Mouse (Mus musculus) left cerebral cortex, postnatal 14 days (tissue): ENCODE measurements around the gene D11Wsu47e. TPM values are rescaled to one million over a fixed set of nuclear protein-coding genes. Genes with fewer than 3 reads are reported as not detected.

ENCODE experiments used
- DNase-seq, 2 experiments: peaks; one replicate each; pipeline ENCODE4 v3.0.0; 2021 to 2022; ENCODE audit warnings: low spot score in 2 of 2, mixed read lengths in 1 of 2
- intact Hi-C: fragments of 180-260 bp; cut with DNase I; formaldehyde crosslinking; loops from one replicate; pipeline ENCODE4 v1.15.1; 2025
- total RNA-seq, 2 experiments: library from RNA; stranded (reverse); gene quantifications; 2 replicates each; pipeline ENCODE4 v1.2.3; 2021

D11Wsu47e gene
- total RNA-seq, 2 experiments from 2014 or later, result 12.1 to 12.8 TPM

- no peak for DNase-seq
- intact Hi-C loops, result no loop called here
Observed at GRCm38 (mm10) chr11:113726994-113727888, 43.0 kb downstream of the D11Wsu47e start.

GRCm38 (mm10) chr11:113727992-113728391 lies 43.8 kb downstream of the D11Wsu47e start:
- intact Hi-C loops, result no loop called here
- DNase-seq, result no peak

- intact Hi-C loops, result no loop called here
- no peak for DNase-seq
Observed at GRCm38 (mm10) chr11:113729239-113729638, 45.0 kb downstream of the D11Wsu47e start.

GRCm38 (mm10) chr11:113729917-113730316 lies 45.7 kb downstream of the D11Wsu47e start:
- intact Hi-C loops, result no loop called here
- DNase-seq, result no peak

- intact Hi-C loops, result no loop called here
- DNase-seq, result no peak
Observed at GRCm38 (mm10) chr11:113730879-113731278, 46.7 kb downstream of the D11Wsu47e start.

- no peak for DNase-seq
- intact Hi-C loops, result no loop called here
Observed at GRCm38 (mm10) chr11:113731945-113732612, 47.9 kb downstream of the D11Wsu47e start.

GRCm38 (mm10) chr11:113733631-113734364 lies 49.6 kb downstream of the D11Wsu47e start:
- intact Hi-C loops, result no loop called here
- no peak for DNase-seq

GRCm38 (mm10) chr11:113735151-113735550 lies 50.9 kb downstream of the D11Wsu47e start:
- DNase-seq, result no peak
- intact Hi-C loops, result no loop called here

GRCm38 (mm10) chr11:113736848-113737552 lies 52.8 kb downstream of the D11Wsu47e start:
- DNase-seq, result no peak
- intact Hi-C loops, result no loop called here

GRCm38 (mm10) chr11:113737553-113737854 lies 53.3 kb downstream of the D11Wsu47e start:
- no peak for DNase-seq
- intact Hi-C loops, result no loop called here

GRCm38 (mm10) chr11:113737912-113738311 lies 53.7 kb downstream of the D11Wsu47e start:
- intact Hi-C loops, result no loop called here
- DNase-seq, result no peak

GRCm38 (mm10) chr11:113739213-113739612 lies 55.0 kb downstream of the D11Wsu47e start:
- intact Hi-C loops, result no loop called here
- no peak for DNase-seq

- intact Hi-C loops, result no loop called here
- DNase-seq, result no peak
Observed at GRCm38 (mm10) chr11:113740100-113740499, 55.9 kb downstream of the D11Wsu47e start.

- intact Hi-C loops, result no loop called here
Observed at GRCm38 (mm10) chr11:113742998-113743397, 58.8 kb downstream of the D11Wsu47e start.

More at GRCm38 (mm10) chr11:113742998-113743397, 58.8 kb downstream of the D11Wsu47e start:
- DNase-seq, result no peak

Other genes starting within 250 kb of the D11Wsu47e start
- gene Sstr2, start 65.1 kb upstream of the D11Wsu47e start, total RNA-seq, result 10 to 100 TPM; 35.7 to 36.2 TPM
- gene Cog1, start 35.2 kb upstream of the D11Wsu47e start, total RNA-seq, result 10 to 100 TPM; 36.8 to 38.7 TPM
- gene Slc39a11, start 34.3 kb upstream of the D11Wsu47e start, total RNA-seq, result 10 to 100 TPM; 13.9 to 15.3 TPM
- 10 to 100 TPM; 22.2 to 26.4 TPM for gene Fam104a, start 257 bp upstream of the D11Wsu47e start, total RNA-seq
- under 1 TPM in 1 of 2 experiments, not detected in 1; 0.33 TPM for gene Cpsf4l, start 25.6 kb downstream of the D11Wsu47e start, total RNA-seq
- gene Cdc42ep4, start 67.5 kb downstream of the D11Wsu47e start, total RNA-seq, result 10 to 100 TPM; 35.4 to 43.3 TPM